Mouse (Mus musculus): ENCODE results near the gene Sirpb1c.

DNA sequence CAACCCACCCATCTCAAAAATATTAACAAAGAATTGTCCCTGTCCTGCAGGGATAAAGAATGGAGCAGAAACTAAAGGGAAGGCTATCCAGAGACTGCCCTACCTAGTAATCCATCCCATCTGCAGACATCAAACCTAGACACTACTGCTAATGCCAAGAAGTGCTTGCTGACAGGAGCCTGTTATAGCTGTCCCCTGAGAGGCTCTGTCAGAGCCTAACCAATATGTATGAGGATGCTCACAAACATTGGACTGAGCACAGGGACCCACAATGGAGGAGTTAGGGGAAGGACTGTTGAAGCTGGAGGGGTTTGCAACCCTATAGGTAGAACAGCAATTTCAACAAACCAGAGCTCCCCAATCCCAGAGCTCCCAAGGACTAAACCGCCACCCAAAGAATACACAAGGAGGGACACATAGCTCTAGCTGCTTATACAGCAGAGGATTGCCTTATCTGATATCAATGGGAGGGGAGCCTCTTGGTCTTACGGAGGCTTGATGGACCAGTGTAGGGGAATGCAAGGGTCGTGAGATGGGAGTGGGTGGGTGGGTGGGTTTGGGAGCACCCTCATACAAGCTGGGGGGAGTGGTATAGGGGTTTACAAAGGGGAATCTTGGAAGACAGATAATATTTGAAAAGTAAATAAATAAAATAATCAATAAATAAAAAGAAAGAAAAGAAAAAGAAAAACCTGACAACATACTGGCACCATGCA is 838 bp downstream of the Sirpb1c start:
- TF ChIP-seq CTCF (IDR thresholded peaks at IDR 0.05; ENCODE audit: insufficient read depth, low read depth, low read length) (no peak), POLR2A (IDR thresholded peaks at IDR 0.05; ENCODE audit: insufficient read depth, low read depth, low read length) (no peak)

All from olfactory bulb, adult 2 months (tissue).